Mouse (Mus musculus) neural tube, embryonic 11.5 days (tissue): Measurements from ENCODE around the gene Adamts4. TPM values are rescaled to one million over a fixed set of nuclear protein-coding genes. Genes with fewer than 3 reads are reported as not detected.

Source experiments
- ATAC-seq: fragments of 200-750 bp; cut with Nextera tagmentation; 2 replicates; pipeline ENCODE4 v1.8.0; 2017; ENCODE audit warnings: moderate number of reproducible peaks, mild to moderate bottlenecking, moderate TSS enrichment, moderate library complexity; ENCODE audit not compliant: insufficient read depth, low FRiP score, low TSS enrichment
- DNase-seq: peaks from one replicate; pipeline ENCODE4 v3.0.0-alpha.2; 2015; ENCODE audit warnings: low spot score
- H3K27ac ChIP-seq: fragments of 300-500 bp; sonication (generic); 2 replicates; pipeline ENCODE4 v1.5.1; 2014; ENCODE audit warnings: low read depth, mild to moderate bottlenecking, low read length
- H3K27me3 ChIP-seq: fragments of 300-500 bp; sonication (generic); 2 replicates; pipeline ENCODE4 v1.6.1; 2014; ENCODE audit warnings: mild to moderate bottlenecking, low read length, mixed read lengths; ENCODE audit not compliant: control insufficient read depth, insufficient read depth
- H3K36me3 ChIP-seq: fragments of 300-500 bp; sonication (generic); 2 replicates; pipeline ENCODE4 v1.6.1; 2014; ENCODE audit warnings: mild to moderate bottlenecking, low read length, moderate library complexity, mixed read lengths; ENCODE audit not compliant: control insufficient read depth, insufficient read depth
- H3K4me1 ChIP-seq: fragments of 300-500 bp; sonication (generic); 2 replicates; pipeline ENCODE4 v1.6.1; 2014; ENCODE audit warnings: low read length, mixed read lengths; ENCODE audit not compliant: control insufficient read depth, insufficient read depth
- H3K4me2 ChIP-seq: fragments of 300-500 bp; sonication (generic); 2 replicates; pipeline ENCODE4 v1.6.1; 2014; ENCODE audit warnings: low read depth, mild to moderate bottlenecking, moderate library complexity
- H3K4me3 ChIP-seq: fragments of 300-500 bp; sonication (generic); 2 replicates; pipeline ENCODE4 v1.5.1; 2014; ENCODE audit warnings: low read depth, low read length
- H3K9ac ChIP-seq: fragments of 300-500 bp; sonication (generic); 2 replicates; pipeline ENCODE4 v1.6.1; 2014; ENCODE audit warnings: mild to moderate bottlenecking, low read length
- H3K9me3 ChIP-seq: fragments of 300-500 bp; sonication (generic); 2 replicates; pipeline ENCODE4 v1.6.1; 2016; ENCODE audit warnings: low read length; ENCODE audit not compliant: control insufficient read depth
- WGBS: fragments of 180-500 bp; shearing (Covaris S2); extraction: QIAGEN DNeasy Blood & Tissue Kit; methylation state at CpG from one replicate; pipeline ENCODE4 v1.1.7; 2014; 5-methylcytosine and 5-hydroxymethylcytosine counted together
- polyA plus RNA-seq: library from polyadenylated mRNA; unstranded; fragments of >200 nt; fragmentation: Nextera tagmentation; extraction: Ambion mirVana; gene quantifications from 2 replicates; pipeline ENCODE4 v1.2.1, GENCODE M21; 2014

Gene Adamts4
- polyA plus RNA-seq, 1 experiment from 2014 or later = 5.0 TPM

DNA sequence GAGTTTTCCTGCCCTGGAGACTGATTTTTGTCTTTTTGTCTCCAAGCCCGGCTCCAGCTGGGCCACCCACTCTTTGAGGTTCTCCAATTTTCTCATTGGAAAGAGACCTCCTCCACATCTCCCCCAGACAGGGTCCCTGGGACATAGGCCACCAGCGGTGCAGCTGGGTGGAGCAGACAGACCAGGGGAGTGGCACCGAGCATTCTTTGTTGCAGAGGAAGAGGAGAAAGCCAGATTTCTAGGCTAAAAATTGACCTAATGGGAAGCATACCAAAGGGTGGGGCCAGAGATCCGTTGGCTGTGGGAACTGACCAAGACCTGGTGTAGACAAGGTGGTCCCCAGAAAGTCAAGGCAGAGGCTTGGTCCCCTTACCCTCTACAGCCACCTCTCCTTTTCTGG lies 2.3 kb upstream of the Adamts4 start:
- Histone ChIP-seq H3K27me3 (no peaks in the 10 kb centered on the region), H3K4me3 (no peak overlapping the region), H3K27ac (peak overlapping the region; percentile 56; the same call in 1 of the 2 replicates), H3K36me3 (no peaks in the 10 kb centered on the region), H3K4me1 (peaks cover 37% of the 10 kb centered on the region), H3K9me3 (no peaks in the 10 kb centered on the region), H3K4me2 (peak overlapping the region; percentile 17), H3K9ac (no peak overlapping the region)
- 23% methylated on average over 4 of the region's 4 CpGs for WGBS
- ATAC-seq = no peak
- no peak for DNase-seq

DNA sequence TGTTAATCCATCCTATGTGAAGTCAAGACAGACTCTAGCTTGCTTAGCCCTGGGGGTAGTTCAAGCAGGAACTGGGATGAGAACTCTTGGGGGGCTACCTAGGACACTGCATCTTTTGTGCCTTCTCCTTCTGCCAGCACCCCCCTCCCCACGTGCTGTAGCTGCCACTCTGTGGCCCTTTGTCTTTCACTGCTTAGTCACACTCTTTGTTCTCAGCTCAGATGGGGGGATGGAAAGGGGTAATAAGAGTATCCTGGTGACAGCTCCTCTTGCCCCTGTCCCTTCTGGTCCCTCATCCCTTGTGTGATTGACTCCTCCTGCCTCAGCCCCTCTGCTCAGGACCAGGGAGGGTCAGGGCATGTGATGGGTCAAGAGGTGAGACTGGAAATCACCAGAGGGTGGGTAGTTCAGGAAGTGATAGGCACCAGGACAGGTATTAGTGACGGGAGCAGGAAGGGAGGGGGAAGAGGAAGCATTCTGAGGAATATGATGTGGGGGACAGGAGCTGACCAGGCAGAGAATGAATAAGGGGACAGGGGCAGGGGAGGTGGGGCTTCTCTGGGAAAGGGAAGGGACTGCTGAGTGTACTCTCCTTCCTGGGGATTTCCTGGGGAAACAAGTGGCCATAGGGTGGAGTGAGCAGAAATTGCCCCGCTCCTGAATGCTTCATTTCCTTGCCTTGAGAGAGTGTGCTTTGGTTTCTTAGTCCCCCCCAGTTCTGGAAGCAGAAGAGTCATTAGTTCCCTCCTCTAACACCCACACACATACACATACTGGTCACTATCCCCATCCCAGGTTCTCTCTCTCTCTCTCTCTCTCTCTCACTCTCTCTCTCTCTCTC lies 1.6 kb upstream of the Adamts4 start:
- no peak overlapping the region for H3K4me3 ChIP-seq
- WGBS = 41% methylated on average over 3 of the region's 3 CpGs
- no peaks in the 10 kb centered on the region for H3K9me3 ChIP-seq
- DNase-seq (peak; percentile 26), ATAC-seq (no peak)
- H3K36me3 ChIP-seq = no peaks in the 10 kb centered on the region
- H3K4me1 ChIP-seq = peaks cover 37% of the 10 kb centered on the region
- no peak overlapping the region; the same call in 1 of the 2 replicates for H3K4me2 ChIP-seq
- no peak overlapping the region for H3K9ac ChIP-seq
- H3K27me3 ChIP-seq = no peaks in the 10 kb centered on the region
- H3K27ac ChIP-seq = no peak overlapping the region; the same call in 1 of the 2 replicates

DNA sequence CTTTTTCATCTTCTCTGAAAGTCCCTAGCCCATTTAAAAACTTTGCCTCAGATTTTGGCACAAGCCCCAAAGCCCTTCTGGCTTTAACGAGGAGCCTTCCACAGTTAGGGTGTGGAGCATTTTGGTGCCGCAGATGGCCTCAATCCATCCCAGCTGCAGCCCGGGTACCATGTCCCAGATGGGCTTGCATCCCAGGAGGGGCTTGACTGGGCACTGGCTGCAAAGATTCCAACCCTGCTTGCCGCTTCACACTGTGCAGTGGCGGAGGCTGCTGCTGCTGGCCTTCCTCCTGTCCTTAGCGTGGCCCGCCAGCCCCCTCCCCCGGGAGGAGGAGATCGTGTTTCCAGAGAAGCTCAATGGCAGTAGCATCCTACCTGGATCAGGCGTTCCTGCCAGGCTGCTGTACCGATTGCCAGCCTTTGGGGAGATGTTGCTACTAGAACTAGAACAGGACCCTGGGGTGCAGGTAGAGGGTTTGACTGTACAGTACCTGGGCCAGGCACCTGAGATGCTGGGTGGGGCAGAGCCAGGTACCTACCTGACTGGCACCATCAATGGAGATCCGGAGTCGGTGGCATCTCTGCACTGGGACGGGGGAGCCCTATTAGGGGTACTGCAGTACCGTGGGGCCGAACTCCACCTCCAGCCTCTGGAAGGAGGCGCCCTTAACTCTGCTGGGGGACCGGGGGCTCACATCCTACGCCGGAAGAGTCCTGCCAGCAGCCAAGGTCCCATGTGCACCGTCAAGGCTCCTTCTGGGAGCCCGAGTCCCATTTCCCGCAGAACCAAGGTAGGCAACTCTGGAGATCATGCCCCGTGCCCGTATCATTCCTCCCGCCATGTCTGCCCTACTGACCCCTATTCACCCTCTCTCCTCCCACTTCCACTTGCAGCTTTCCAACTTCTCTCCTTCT lies 716 bp downstream of the Adamts4 start, which contains the start of gene Ndufs2:
Ndufs2 (minus strand) TSS at position 709 of the 914 bp plus-strand sequence.
- peak within 1 kb of the TSS; percentile 50 for H3K4me2 ChIP-seq
- DNase-seq (peak; percentile 30), ATAC-seq (no peak)
- H3K27ac ChIP-seq = peak within 1 kb of the TSS; percentile 44; the same call in 1 of the 2 replicates
- peak within 1 kb of the TSS; percentile 22 for H3K4me3 ChIP-seq
- WGBS = 15% methylated on average over 26 of the region's 26 CpGs
- H3K36me3 ChIP-seq = no peaks in the 10 kb centered on the region
- no peaks in the 10 kb centered on the region for H3K27me3 ChIP-seq
- peaks cover 36% of the 10 kb centered on the region for H3K4me1 ChIP-seq
- no peaks in the 10 kb centered on the region for H3K9me3 ChIP-seq
- peak within 1 kb of the TSS; percentile 44 for H3K9ac ChIP-seq

DNA sequence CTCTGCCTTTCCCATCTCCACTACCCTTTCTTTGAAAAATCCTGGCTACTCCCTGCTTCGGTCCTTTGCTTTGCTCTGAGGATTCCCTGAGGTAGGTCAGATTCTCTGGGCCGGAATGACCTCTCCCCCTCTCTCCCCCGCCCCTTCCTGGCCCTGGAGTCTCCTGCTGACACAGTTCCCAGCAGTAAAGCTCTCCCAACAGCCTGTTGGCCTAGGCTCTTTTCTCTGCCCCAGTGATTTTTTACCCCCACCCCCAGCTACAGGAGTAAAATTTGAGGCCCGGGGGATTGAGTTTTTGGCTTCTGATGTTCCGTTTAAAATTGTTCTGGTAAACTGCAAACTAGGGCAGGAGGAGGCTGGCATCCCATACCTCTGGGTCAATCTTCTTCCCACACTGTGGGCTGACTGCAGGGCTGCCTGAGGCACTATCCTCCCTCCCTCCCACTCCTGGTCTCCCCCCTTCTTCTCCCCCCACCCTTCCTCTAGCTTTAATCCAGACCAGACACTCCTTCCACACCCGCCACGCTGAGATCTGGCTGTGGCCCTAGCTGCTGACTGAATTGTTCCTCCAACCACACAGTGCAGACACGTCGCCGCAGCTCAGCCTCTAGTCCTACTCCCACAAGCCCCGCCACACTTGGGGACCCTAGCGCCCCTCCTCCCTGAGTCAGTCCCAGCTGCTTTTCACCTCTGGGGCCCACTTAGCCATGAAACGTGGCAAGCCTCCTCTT lies 1.5 kb downstream of the Adamts4 start:
- Histone ChIP-seq H3K9ac (0 out of 2 replicates have a peak overlapping the region, but pooled peaks have one; percentile 14), H3K4me2 (peak overlapping the region; percentile 50), H3K27ac (peak overlapping the region; percentile 44; the same call in 1 of the 2 replicates), H3K27me3 (no peaks in the 10 kb centered on the region), H3K9me3 (no peaks in the 10 kb centered on the region), H3K4me1 (peaks cover 30% of the 10 kb centered on the region), H3K36me3 (no peaks in the 10 kb centered on the region), H3K4me3 (peak overlapping the region; percentile 22; the same call in 1 of the 2 replicates)
- DNase-seq = peak; percentile 40
- no peak for ATAC-seq
- 2% methylated on average over 13 of the region's 13 CpGs for WGBS

DNA sequence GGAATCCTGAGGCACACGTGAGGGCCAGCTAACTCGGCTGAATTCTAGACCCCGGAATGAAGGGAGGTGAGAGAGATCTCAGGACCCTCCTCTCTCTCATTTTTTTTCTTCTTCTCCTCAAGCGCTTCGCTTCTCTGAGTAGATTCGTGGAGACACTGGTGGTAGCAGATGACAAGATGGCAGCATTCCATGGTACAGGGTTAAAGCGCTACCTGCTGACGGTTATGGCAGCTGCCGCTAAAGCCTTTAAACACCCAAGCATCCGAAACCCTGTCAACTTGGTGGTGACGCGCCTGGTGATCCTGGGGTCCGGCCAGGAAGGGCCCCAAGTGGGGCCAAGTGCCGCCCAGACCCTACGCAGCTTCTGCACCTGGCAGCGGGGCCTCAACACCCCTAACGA lies 2.2 kb downstream of the Adamts4 start:
- Histone ChIP-seq H3K9ac (0 out of 2 replicates have a peak overlapping the region, but pooled peaks have one; percentile 14), H3K27ac (0 out of 2 replicates have a peak overlapping the region, but pooled peaks have one; percentile 39)

DNA sequence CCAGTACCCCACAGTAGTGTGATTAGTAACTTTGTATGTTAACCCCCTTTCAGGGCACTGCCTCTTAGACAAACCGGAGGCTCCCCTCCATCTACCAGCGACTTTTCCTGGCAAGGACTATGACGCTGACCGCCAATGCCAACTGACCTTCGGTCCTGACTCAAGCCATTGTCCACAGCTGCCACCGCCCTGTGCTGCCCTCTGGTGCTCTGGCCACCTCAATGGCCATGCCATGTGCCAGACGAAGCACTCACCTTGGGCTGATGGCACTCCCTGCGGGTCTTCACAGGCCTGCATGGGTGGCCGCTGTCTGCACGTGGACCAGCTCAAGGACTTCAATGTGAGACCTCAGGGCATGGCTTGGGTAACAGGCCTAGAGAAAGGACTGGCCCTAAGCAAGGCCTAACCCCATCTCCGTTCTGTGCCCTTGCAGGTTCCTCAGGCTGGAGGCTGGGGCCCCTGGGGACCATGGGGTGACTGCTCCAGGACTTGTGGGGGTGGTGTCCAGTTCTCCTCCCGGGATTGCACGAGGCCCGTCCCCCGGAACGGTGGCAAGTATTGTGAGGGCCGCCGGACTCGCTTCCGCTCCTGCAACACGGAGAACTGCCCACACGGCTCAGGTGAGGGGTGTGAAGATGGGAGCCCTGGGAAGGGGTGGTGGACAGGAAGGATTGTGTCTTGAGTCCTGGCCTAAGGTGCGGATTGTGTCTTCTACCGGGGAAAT lies 6.0 kb downstream of the Adamts4 start:
- H3K4me3 ChIP-seq = no peak overlapping the region
- peaks cover 2% of the 10 kb centered on the region; the same call in 1 of the 2 replicates for H3K36me3 ChIP-seq
- no peak overlapping the region for H3K9ac ChIP-seq
- no peaks in the 10 kb centered on the region for H3K9me3 ChIP-seq
- H3K4me2 ChIP-seq = no peak overlapping the region
- H3K27ac ChIP-seq = no peak overlapping the region
- H3K27me3 ChIP-seq = no peaks in the 10 kb centered on the region
- DNase-seq = no peak
- peaks cover 11% of the 10 kb centered on the region for H3K4me1 ChIP-seq
- ATAC-seq = no peak
- 92% methylated on average over 24 of the region's 24 CpGs for WGBS

More for the DNA sequence above, 2.2 kb downstream of the Adamts4 start:
- H3K4me3 ChIP-seq = 0 out of 2 replicates have a peak overlapping the region, but pooled peaks have one; percentile 22
- H3K4me1 ChIP-seq = peaks cover 30% of the 10 kb centered on the region
- peak overlapping the region; percentile 36 for H3K4me2 ChIP-seq
- ATAC-seq (no peak), DNase-seq (no peak)
- H3K27me3 ChIP-seq = no peaks in the 10 kb centered on the region
- no peaks in the 10 kb centered on the region for H3K9me3 ChIP-seq
- WGBS = 61% methylated on average over 17 of the region's 17 CpGs
- H3K36me3 ChIP-seq = no peaks in the 10 kb centered on the region

DNA sequence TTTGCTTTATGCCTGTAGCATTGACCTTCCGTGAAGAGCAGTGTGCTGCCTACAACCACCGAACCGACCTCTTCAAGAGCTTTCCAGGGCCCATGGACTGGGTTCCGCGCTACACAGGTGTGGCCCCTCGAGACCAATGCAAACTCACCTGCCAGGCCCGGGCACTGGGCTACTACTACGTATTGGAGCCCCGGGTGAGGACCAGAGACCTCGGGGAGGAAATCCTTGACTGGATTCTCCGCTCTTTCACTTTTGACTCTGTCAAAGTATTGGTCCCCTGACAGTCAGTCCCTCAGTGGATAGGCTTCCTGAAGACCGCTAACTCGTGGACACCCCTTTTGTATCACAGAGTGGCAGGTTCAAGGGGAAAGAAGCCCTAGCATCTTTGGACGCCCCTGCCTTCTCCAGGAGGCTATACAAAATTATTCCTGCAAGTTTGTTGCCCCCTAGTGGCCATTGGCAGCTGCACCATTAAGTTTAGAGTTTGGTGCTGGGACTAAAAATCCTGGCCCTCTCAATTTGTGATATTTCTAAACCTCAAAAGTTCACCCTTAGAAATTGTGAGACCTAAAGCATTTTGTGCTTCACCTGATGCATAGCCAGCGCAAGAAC lies 6.8 kb downstream of the Adamts4 start:
- 66% methylated on average over 15 of the region's 15 CpGs for WGBS
- ATAC-seq (0 out of 2 replicates have a peak, but pooled peaks have one; percentile 58), DNase-seq (peak; percentile 69)
- Histone ChIP-seq H3K4me1 (peaks cover 5% of the 10 kb centered on the region; the same call in 1 of the 2 replicates), H3K36me3 (peaks cover 2% of the 10 kb centered on the region; the same call in 1 of the 2 replicates), H3K27ac (no peak overlapping the region), H3K9ac (no peak overlapping the region), H3K4me3 (no peak overlapping the region), H3K9me3 (no peaks in the 10 kb centered on the region), H3K4me2 (no peak overlapping the region), H3K27me3 (no peaks in the 10 kb centered on the region)
